Mouse (Mus musculus) large intestine, adult 2 months (tissue): ENCODE measurements around the gene Map3k14. TPM values are rescaled to one million over a fixed set of nuclear protein-coding genes. Genes with fewer than 3 reads are reported as not detected.

ENCODE experiments used
- polyA plus RNA-seq: library from polyadenylated mRNA; depleted of rRNA; stranded (reverse); fragments of >200 nt; gene quantifications from 2 replicates; pipeline ENCODE4 v1.2.3, GENCODE M21; 2012; rRNA removed

Gene Map3k14
- polyA plus RNA-seq, 1 experiment = 9.8 TPM

Other genes starting within 250 kb of the Map3k14 start
- 50.0 and 70.7 TPM in 2 replicates for gene Nmt1, start 239.3 kb downstream of the Map3k14 start, polyA plus RNA-seq
- gene Dcakd, start 239.1 kb downstream of the Map3k14 start, polyA plus RNA-seq = 36.2 and 36.9 TPM in 2 replicates
- gene Plcd3, start 165.8 kb downstream of the Map3k14 start, polyA plus RNA-seq = 2.8 and 3.6 TPM in 2 replicates
- gene Acbd4, start 165.8 kb downstream of the Map3k14 start, polyA plus RNA-seq = 71.3 and 168 TPM in 2 replicates
- 11.5 and 14.1 TPM in 2 replicates for gene Hexim1, start 151.2 kb downstream of the Map3k14 start, polyA plus RNA-seq
- gene Hexim2, start 135.0 kb downstream of the Map3k14 start, polyA plus RNA-seq = 2.4 and 3.3 TPM in 2 replicates
- 8.4 and 12.1 TPM in 2 replicates for gene Fmnl1, start 96.4 kb downstream of the Map3k14 start, polyA plus RNA-seq
- gene 1700023F06Rik, start 58.9 kb downstream of the Map3k14 start, polyA plus RNA-seq = 0.36 and 0.43 TPM in 2 replicates
- not detected in 2 replicates for gene Spata32, start 49.0 kb downstream of the Map3k14 start, polyA plus RNA-seq
- 61.0 and 89.2 TPM in 2 replicates for gene Arhgap27, start 96.2 kb upstream of the Map3k14 start, polyA plus RNA-seq
- gene Plekhm1, start 145.2 kb upstream of the Map3k14 start, polyA plus RNA-seq = 17.4 and 18.2 TPM in 2 replicates
- gene Lrrc37a, start 237.1 kb upstream of the Map3k14 start, polyA plus RNA-seq = not detected in 2 replicates